Mouse (Mus musculus): ENCODE measurements around the gene Tenm4.
"Not testable (repeated sequence)": the region's sequence is repeated elsewhere in the genome, so short reads cannot be mapped to it uniquely, and the experiment has no call there.

Tenm4 gene

DNA sequence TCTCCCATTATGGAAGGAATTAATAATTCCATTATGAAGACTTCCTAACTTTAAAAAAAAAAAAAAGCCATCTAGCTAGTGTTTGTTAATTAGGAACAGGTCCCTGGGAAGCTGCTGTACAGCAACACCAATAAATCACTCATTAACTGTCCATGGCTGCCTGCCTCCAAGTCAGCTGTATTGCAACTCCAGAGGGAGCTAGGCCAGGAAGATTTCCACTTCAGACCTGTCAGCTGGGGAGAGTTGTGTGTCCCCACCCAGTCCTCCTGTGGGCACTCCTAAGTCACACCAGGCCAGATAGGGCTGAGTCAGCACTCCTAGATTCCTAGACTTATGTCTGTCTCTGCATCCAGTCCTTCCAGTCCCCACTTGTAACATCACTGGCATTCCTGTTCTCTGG is 399.9 kb downstream of the Tenm4 start:
- no peak for DNase-seq (ENCODE audit: low read depth, low spot score)

DNA sequence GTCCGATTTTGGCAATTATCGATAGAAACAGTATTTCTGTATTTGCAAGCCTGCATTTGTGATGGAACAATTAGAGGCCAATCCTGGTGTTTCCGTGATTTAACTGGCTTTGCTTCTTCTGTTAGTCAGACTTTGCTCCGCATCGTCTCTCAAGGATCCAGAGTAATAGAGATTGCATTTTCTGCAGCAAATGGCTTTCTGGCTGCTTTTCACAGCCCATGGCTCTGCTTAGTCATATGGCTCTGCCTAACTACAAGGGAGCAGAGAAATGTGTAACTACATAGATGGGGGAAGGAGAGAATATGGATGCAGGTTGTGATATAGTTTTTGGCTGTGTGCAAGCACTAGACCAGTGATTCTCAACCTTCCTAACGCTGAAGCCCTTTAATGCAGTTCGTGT is 401.9 kb downstream of the Tenm4 start:
- no peak for DNase-seq (ENCODE audit: low read depth, low spot score)

DNA sequence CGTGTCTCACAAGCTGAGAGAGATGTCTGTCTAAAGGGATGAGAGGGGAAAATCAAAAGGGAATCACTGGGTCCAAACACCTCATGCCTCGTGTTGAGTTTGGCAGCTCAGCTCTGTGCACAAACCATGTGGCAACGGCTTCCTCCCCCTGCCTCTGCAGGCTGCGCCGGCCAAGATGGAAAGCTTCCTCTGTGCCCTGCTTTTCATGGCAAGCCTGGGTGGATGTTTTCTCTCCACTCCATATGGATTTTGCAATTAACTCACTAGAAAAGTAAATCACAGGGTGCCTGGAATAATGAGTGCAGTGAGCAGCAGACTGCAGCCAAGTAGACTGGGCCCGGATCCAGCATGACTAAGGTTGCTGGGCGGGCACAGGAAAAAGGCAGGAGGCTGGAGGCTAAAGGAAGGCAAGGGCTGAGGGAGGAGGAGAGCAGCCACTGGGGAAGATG is 404.2 kb downstream of the Tenm4 start:
- DNase-seq (ENCODE audit: low read depth, low spot score): no peak

DNA sequence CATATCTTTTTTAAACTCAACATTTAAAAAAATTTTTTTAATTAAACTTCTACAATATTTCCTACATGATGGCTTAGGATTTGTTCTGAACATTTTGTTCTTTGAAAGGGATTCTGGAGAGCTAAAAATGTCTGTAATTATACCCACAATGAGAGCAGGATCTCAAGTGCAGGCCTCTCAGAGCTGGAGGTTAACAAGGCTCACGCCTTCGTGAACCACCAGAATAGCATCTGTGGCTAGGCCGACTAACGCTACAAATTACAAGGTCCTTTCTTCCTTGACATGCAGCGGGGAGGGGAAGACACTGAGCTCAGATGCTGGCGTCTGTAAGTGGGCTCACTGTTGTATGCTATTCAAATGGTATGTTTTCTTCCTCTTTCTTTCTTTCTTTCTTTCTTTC is 411.7 kb downstream of the Tenm4 start:
- no peak for DNase-seq (ENCODE audit: low read depth, low spot score)

DNA sequence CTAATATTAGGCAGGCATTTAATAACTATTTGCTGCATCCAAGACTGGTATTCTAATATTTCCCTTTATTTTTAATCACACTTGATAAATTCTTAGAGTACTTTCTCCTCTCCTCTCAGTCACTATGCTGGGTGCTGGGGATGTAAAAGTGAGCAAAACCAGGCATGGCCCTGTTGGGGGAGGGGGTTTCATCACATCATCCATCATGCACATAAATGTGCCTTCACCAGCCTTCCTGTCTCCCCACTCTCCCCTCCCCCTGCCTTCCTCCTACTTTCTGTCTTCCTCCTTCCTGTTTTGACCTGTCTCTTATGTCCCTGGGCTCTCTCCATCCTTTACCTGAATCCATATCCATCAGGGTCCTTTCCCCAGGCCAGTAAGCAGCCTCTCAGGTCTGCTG is 416.4 kb downstream of the Tenm4 start:
- no peak for DNase-seq (ENCODE audit: low read depth, low spot score)

DNA sequence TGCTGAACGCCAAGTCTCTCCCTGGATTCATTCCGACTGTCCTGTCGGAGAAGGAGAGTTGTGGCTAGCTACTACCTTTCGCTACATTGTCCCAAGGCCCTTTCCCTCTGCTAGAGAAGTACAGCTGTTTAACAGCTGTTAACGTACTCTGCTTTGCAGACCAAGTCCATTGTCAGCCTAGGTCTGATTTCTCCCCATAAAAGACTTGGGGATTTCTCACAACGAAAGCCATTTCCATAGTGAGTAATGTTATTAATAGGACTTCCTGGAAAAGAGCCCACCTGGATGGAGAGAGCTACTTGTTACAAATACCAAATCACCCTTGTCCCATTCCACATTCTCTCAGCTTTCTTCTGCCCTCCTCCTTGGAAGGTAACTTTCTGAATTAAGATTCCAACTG is 417.5 kb downstream of the Tenm4 start:
- no peak for DNase-seq (ENCODE audit: low read depth, low spot score)

DNA sequence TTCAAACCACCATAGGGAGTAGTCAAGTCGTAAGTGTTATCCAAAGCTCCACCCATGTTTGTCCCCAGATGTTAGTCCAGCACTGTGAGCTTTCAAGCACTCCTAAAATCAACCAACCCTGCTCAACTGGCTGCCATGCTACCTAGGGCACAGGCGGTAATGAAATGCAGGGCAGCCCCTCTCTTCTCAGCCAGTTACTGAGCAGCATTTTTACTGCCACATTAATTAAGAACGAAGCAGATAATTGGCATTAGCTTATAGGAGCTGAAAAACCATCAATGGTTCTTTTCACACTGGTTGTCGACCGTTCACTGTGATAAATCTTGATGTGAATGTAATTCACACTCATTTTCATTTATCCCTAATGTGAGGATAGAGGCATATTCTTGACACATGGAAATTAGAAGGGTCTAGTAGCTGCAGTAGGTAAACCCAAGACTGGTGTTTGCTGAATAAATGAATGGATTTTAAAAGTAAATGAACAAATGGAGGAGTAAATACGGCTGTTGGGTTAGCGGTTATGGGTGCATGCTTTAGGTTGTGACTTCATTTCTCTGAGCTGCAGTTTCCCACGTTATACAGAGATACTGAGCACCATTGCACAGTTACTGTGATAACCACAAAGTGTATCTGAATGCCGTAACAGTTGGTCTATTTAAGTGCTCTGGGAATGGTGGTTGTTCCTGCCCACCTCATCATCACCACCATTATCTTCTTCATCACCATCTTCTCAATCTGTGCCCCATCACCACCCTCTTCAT is 424.7 kb downstream of the Tenm4 start:
- no peak for DNase-seq (ENCODE audit: low read depth, low spot score)

DNA sequence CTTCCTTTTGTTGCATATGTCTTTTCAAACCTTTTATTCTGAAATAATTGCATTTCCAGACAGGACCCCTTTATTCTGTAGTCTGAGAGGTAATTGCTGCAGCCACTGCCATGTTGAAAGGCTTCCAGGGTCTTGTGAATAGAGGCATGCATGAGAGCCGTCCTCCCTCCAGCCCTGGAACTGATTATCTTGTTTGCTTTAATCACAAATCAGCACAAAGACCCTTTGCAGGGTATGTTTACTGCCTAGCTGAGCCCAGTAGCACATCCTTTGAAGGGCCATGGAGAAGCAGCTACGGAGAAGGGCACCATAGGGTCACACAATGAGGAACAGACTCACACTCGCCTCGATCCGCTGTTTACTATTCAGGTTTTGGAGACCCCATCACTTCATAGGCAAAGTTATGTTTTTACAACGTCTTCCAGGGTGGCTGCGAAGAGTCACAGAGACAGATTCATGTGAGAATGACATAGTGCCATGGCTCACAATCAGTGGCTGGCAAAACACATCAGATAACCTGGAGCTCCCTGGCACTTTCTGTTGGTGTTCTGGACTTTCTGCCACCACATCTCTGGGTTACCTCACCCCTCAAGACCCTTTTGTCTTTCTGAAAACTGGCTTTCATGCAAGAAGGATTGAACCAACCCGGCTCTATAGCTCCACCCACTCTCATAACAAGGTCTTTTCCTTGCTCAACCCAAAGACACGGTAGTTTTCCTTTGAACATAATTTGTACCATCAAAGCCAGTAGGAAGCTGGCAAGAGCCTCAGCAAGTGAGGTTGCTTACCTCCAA is 425.6 kb downstream of the Tenm4 start:
- no peak for DNase-seq (ENCODE audit: low read depth, low spot score)

DNA sequence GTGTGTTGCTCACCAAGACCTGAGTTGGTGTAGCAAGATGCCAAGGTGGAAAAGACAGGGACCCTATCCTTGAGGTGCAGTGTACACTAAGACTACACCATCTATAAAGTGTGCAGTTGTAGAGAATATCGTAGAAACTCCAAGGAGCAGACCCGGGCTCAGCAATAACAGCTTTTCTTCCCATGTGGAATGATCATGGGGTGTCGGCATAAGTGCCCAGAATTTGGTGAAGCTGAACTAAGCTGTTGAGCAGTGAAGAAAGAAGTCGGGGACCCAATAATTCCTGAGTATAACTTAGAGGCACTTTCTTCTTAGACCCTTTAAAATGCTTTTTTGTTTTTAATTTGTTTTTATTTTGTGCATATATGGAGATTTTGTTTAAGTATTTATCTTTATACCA is 426.8 kb downstream of the Tenm4 start:
- DNase-seq (ENCODE audit: low read depth, low spot score): no peak

DNA sequence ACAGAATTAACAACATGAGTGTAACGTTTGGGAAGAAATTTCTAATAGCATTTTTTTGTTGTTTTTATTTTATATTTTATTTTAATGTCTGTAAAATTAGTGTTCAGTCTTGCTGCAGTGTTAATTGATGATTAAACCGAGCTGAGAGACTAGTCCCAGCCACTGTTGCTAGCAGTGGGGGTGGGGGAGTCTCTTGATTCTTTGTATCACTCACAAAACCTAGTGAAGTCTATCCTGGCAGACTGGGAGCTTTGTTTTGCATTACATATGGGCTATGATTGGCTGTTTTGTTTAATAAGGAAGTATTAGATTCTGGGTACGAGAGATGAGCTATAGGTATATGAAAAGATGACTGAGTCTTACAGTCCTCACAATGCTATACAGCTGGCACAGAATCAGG is 428.0 kb downstream of the Tenm4 start:
- no peak for DNase-seq (ENCODE audit: low read depth, low spot score)

DNA sequence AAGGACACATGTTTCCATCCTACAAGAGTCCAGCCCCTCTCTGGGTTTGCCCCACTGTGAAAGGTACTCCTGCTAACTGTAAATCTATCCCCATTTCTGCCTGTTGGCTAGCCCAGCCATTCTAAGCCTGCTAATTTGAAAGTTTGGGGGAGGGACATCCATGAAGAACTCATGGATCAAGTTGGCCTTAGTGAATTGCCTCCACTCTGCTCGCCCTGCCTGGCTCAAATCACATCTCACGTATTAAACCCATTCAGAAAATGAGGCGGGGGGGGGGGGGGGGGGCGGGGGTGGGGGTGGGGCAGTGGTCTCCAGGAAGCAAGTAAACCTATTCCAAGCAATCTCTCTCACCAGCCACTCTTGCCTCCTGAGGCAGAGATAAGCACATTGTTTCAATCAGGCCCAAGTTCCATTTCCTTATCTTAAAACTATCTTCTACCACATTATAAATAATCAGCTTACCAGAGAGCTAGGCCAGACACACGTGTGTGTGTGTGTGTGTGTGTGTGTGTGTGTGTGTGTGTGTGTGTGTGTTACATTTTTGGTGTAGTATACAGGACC is 429.4 kb downstream of the Tenm4 start:
- DNase-seq (ENCODE audit: low read depth, low spot score): no peak

DNA sequence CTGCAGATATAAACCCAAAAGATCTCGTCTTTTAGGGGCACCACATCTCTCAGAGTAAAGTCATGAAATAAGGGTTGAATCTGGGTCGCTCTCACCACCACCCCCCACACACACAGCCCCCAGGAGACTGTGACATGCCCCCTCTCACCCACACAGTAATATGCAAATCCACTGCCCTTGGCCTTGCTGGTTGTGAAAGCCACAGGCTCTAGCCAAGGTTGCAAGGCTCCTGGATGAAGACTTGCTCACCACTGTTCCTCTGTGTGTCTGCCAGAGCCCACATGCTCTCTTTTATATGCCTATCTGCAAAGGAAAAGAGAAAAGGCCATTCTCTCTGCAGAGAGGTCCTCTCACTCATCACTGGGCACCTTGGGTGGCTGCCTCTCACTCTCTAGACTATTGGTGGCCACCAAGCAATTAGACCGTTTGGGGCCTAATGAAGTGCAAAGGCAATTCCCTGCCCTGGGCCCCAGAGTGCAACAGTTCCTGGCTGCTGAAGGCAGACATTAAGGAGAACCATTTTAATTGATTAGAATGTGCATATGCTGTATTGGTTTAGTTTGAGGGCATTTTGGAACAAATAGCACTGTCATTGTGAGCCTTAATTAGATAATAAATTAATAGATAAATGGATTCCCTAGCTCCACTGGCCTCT is 433.2 kb downstream of the Tenm4 start:
- no peak for DNase-seq (ENCODE audit: low read depth, low spot score)

DNA sequence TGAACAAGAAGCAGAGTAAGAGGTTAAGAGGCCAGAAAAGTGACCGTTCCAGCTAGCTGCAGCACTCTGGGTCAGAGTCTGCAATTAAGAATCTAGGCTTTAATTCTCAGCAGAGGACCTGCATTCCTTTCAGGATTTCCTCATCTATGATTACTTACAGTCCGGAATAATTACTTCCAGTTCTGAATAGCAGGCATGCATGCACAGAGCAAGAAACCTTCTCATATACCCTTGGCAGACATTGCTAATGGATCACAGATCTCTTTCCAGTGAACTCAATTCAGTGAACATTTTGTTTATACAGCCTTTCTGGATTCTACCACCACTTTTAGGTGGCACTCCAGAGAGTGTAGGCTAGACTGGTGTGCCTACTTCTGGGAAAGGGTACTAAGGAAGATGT is 434.3 kb downstream of the Tenm4 start:
- no peak for DNase-seq (ENCODE audit: low read depth, low spot score)

DNA sequence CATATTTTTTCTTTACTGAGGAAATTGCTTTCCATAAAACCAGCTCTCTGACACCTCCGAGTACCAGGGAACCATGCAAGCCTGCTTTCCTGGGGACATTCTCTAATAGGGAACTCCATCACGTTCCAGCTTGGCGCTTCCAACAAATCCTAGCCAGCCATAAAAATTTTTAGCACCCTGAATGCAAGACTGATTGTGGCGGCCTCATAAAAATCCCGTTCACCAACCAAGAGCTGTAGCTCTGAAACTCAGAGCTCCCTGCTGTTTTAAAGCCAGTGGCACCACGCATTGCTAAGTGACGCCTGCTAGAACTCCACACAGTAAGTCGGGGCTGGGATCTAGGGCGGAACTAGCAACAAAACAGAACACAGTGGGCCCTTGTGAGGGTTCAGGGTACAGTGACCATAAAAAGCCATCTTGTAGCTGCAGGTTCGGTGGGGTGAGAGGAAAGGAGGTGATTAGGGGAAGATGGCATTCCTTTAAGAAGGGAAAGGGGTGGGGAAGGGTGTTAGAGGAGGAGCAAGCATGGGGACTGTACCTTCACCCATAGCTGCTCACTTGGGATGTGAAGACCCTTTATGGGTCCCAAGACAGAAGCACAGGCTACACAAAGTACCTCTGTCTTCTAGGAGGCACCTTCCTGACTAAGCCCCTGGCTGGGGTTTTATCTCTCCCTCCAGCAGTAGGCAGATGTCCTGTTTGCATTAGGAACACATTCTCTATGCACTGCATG is 439.0 kb downstream of the Tenm4 start:
- DNase-seq (ENCODE audit: low read depth, low spot score): no peak

DNA sequence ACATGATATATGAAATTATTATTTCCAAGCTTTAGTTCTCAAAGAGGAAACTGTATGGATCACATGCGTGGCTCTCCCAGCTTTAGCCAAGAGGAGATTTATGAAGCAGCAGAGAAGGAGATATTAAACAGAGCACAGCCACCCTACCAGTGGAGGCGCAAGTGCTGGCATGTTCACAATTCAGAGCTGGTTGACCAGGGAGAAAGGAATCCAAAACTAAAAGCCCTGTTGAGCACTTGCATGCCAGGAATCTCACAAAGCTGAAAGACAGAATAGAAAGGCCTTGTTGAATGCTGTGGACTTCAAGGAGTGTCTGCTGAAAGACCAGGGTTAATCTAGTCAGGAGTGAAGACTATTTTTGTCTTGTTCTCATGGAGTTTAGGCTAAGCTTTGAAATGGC is 446.3 kb downstream of the Tenm4 start:
- DNase-seq (ENCODE audit: low read depth, low spot score): no peak

DNA sequence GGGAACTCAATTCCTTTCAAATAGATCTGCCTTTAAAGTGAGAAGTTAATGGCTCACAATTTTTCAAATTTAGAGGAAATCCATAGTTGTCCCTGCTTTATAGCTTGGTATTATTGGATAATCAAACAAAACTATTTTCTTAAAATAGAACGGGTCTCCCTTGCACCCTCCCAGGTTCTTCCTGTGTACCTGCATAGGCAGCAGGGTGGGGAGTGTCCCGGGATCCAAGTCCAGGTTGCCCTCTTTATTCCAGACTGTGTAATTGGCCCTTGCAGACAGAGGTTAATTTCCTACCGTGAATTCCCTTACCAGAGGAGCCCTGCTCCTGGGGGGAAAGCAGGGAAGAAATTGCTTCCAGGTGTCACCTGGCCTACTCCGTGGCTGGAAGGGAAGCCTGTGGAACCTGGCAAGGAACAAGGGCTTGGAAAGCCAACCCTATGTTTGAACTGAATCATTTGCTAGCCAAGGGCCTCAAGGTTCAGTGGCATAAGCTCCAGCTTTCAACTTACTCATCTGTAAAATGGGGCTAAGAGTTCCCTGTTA is 449.0 kb downstream of the Tenm4 start:
- no peak for DNase-seq (ENCODE audit: low read depth, low spot score)

DNA sequence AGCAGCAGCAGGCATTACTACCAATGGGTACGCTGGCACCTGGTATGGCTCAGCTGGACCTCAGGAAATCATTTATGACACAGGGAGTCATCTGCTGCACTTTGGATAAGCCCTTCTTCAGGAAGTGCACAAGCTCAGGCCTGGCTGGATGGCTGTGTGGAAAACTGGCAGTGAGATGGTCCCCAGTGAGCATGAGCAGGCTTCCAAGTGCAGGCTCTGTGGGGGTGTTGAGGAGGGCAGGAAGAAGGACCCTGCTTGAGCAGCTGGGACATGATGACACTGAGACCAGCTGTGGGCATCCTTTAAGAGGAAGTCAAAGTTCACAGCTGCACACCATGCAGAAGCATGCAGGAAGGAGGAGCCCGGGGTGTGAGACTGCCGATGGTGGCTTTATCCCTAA is 455.3 kb downstream of the Tenm4 start:
- no peak for DNase-seq (ENCODE audit: low read depth, low spot score)

DNA sequence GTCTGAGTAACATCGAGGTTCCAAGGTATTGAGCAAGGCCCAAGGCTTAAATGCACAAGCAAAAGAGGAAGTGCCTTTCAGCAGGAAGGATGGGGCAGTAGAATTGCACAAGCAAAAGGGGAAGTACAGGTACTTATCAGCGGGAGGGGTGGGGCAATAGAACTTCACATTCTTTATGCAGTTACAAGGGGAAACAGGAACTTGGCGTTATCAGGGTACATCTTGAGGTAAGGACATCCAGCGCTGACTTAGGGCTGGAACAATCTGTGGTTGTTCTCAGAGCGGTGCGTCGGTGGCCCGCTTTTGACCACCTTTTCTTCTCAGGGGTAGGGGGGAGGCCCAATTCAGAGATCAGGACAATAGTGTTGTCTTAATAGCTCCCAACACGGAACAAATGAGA is 459.5 kb downstream of the Tenm4 start:
- DNase-seq (ENCODE audit: low read depth, low spot score): not testable (repeated sequence)

DNA sequence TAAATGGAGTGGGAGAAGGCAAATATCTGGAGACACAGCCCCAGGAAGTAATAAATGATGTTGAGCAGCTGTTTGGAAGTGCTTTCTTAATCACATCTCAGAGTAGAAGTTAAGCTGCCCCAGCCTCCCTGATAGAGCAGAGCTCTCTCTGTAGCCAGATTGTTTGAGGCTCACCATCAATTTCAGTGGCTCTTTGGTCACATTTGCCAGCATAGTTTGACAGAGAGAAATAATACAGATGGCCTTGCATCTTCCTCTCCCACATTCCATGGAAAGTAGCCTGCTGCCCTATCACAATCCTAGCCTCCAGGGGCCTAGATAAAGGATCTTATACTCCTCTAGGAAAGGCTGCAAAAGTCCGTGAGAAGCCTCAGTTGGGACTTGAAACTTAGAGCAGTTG is 462.0 kb downstream of the Tenm4 start:
- DNase-seq (ENCODE audit: low read depth, low spot score): no peak

DNA sequence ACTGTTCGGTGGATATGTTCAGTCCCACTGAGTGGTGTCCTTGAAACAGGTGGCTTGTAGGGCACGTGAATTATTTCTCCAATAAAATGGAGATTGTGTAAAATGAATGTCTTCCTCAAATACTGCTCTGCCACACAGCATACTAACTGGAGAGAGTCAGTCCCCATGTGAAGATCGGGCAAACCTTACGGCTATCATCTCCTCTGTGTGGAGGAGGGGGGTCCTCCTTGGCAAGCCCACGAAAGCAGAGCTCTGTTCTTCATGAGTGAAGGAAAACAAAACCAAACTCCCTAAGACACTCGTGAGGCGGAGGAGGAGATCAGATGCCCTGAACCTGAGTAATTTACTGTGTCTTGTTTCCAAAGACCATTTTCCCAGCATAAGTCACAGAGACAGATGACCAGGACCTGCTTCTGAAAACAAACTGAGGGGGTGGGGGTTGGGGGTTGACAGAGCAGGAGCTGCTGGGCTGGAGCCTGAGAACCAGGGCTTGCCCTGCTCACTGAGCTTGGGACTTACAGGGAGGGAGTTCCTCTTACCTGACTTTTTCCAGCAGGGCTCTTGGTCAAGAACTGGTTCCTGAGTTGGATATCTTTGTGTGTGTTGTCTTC is 464.9 kb downstream of the Tenm4 start:
- no peak for DNase-seq (ENCODE audit: low read depth, low spot score)
